Mouse (Mus musculus) limb, embryonic 15.5 days (tissue): ENCODE results near the gene Mrpl24. TPM values are rescaled to one million over a fixed set of nuclear protein-coding genes. Genes with fewer than 3 reads are reported as not detected.
A peak's percentile ranks its signal among the peaks of the same experiment; 100 is the strongest.

Source experiments
- ATAC-seq: fragments of 200-750 bp; cut with Nextera tagmentation; 2 replicates; pipeline ENCODE4 v1.8.0; 2017; ENCODE audit warnings: low read depth, moderate TSS enrichment; ENCODE audit not compliant: insufficient number of reproducible peaks, low FRiP score, low TSS enrichment
- H3K27ac ChIP-seq: fragments of 300-500 bp; sonication (generic); 2 replicates; pipeline ENCODE4 v1.5.1; 2015; ENCODE audit warnings: moderate library complexity, mild to moderate bottlenecking, inconsistent platforms
- H3K27me3 ChIP-seq: fragments of 300-500 bp; sonication (generic); 2 replicates; pipeline ENCODE4 v1.6.1; 2015; ENCODE audit warnings: inconsistent platforms
- H3K36me3 ChIP-seq: fragments of 300-500 bp; sonication (generic); 2 replicates; pipeline ENCODE4 v1.6.1; 2015; ENCODE audit warnings: inconsistent platforms
- H3K4me1 ChIP-seq: fragments of 300-500 bp; sonication (generic); 2 replicates; pipeline ENCODE4 v1.6.1; 2015; ENCODE audit warnings: inconsistent platforms
- H3K4me2 ChIP-seq: fragments of 300-500 bp; sonication (generic); 2 replicates; pipeline ENCODE4 v1.6.1; 2015; ENCODE audit warnings: mild to moderate bottlenecking, inconsistent platforms
- H3K4me3 ChIP-seq: fragments of 300-500 bp; sonication (generic); 2 replicates; pipeline ENCODE4 v1.5.1; 2015; ENCODE audit warnings: mild to moderate bottlenecking, inconsistent platforms
- H3K9ac ChIP-seq: fragments of 300-500 bp; sonication (generic); 2 replicates; pipeline ENCODE4 v1.6.1; 2015; ENCODE audit warnings: inconsistent platforms
- H3K9me3 ChIP-seq: fragments of 300-500 bp; sonication (generic); 2 replicates; pipeline ENCODE4 v1.6.1; 2016; ENCODE audit warnings: inconsistent platforms
- WGBS: fragments of 180-500 bp; shearing (Covaris S2); methylation state at CpG from one replicate; pipeline ENCODE4 v1.1.7; 2015; 5-methylcytosine and 5-hydroxymethylcytosine counted together
- polyA plus RNA-seq: library from polyadenylated mRNA; unstranded; fragments of >200 nt; fragmentation: Nextera tagmentation; extraction: Ambion mirVana; gene quantifications from 2 replicates; pipeline ENCODE4 v1.2.1, GENCODE M21; 2015

Gene Mrpl24
- polyA plus RNA-seq, 1 experiment from 2014 or later: 64.3 TPM

DNA sequence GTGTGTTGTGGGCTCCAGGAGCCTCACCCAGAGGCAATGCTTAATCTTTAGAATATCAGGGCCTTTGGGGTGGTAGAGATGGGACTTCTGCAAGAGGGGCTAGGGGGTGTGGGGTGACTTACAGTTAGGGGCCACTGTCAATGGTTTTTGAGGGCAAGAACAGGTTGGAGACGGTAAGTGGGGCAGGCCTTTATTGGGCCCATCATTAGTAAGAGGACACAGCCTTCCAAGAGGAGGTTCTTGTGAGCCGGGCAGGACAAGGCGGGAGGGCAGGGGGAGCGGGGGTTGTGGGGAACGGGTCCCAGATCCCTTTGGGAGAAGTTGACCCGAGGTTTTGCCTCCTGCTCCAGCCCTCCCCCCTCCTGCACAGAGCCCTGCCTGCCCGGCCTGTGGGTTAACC, 5.8 kb upstream of the Mrpl24 start:
- ATAC-seq: no peak
- H3K9ac ChIP-seq: no peak overlapping the region
- H3K4me2 ChIP-seq: no peak overlapping the region
- peaks cover 48% of the 10 kb centered on the region for H3K36me3 ChIP-seq
- H3K4me3 ChIP-seq: no peak overlapping the region
- no peaks in the 10 kb centered on the region for H3K27me3 ChIP-seq
- H3K27ac ChIP-seq: no peak overlapping the region
- 73% methylated on average over 7 of the region's 7 CpGs for WGBS
- no peaks in the 10 kb centered on the region for H3K9me3 ChIP-seq
- peaks cover 29% of the 10 kb centered on the region for H3K4me1 ChIP-seq

DNA sequence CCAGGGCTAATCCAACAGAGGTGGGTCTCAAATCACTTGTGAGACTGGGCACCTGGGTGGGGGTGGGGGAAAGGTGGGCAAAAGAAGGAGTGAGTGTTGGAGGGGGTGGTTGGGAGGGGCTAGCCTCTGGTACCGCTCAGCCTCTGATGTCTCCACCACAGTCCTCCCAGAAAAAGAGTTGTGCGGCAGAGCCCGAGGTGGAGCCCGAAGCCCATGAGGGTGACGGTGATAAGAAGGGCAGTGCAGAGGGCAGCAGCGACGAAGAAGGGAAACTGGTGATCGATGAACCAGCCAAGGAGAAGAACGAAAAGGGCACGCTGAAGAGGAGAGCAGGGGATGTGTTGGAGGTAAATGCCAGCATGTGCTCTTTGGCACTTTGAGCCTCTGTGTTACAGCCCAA, 5.4 kb upstream of the Mrpl24 start:
- H3K4me3 ChIP-seq: no peak overlapping the region
- no peaks in the 10 kb centered on the region for H3K9me3 ChIP-seq
- WGBS: 94% methylated on average over 10 of the region's 10 CpGs
- H3K27ac ChIP-seq: no peak overlapping the region
- H3K27me3 ChIP-seq: no peaks in the 10 kb centered on the region
- no peak overlapping the region for H3K4me2 ChIP-seq
- H3K4me1 ChIP-seq: peaks cover 27% of the 10 kb centered on the region
- peaks cover 48% of the 10 kb centered on the region for H3K36me3 ChIP-seq
- no peak overlapping the region for H3K9ac ChIP-seq
- no peak for ATAC-seq

DNA sequence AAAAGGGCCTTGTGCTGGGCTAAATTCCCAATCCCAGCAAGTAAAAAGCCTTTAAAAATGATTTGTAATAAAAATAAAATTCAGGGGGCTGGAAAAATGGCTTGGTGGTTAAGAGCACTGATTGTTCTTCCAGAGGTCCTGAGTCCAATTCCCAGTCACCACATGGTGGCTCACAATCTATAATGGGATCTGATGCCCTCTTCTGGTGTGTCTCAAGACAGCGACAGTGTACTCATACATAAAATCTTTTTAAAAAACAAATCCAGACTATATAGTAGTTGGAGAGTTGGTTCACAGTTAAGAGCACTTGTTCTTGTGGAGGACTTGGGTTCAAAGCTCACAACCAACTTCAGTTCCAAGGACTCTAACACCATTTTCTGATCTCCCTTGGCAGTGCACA, 2.3 kb upstream of the Mrpl24 start:
- Histone ChIP-seq H3K4me1 (peaks cover 10% of the 10 kb centered on the region; the same call in 1 of the 2 replicates), H3K36me3 (peaks cover 50% of the 10 kb centered on the region)

DNA sequence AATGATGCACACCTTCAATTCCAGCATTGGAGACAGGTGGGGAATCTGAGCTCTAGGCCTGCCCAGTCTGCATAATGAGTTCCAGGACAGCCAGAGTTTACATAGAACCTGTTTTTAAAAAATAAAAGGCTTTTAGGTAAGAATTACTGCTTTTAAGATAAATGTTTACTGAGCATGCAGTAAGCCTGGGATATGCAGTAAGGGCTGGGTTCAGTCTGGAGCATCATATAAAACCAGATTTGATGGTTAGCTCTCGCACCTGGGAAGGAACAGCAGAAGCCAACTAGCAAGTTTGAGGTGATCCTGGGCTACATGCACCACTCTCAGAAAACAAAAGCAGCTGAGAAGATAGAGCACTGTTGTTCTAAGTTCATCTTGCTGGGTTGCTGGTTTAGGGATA, 755 bp upstream of the Mrpl24 start:
- H3K4me2 ChIP-seq: no peak overlapping the region
- peaks cover 58% of the 10 kb centered on the region for H3K36me3 ChIP-seq
- H3K27ac ChIP-seq: peak overlapping the region; percentile 22; the same call in 1 of the 2 replicates
- no peak overlapping the region for H3K9ac ChIP-seq
- H3K4me1 ChIP-seq: peaks cover 10% of the 10 kb centered on the region; the same call in 1 of the 2 replicates
- 88% methylated on average over 1 of the region's 1 CpGs for WGBS
- no peak overlapping the region for H3K4me3 ChIP-seq
- H3K9me3 ChIP-seq: no peaks in the 10 kb centered on the region
- H3K27me3 ChIP-seq: no peaks in the 10 kb centered on the region
- no peak for ATAC-seq

More for the DNA sequence above, 2.3 kb upstream of the Mrpl24 start:
- no peak overlapping the region for H3K4me3 ChIP-seq
- no peak overlapping the region; the same call in 1 of the 2 replicates for H3K27ac ChIP-seq
- 84% methylated on average over 1 of the region's 1 CpGs for WGBS
- ATAC-seq: no peak
- H3K4me2 ChIP-seq: no peak overlapping the region
- no peak overlapping the region for H3K9ac ChIP-seq
- H3K9me3 ChIP-seq: no peaks in the 10 kb centered on the region
- no peaks in the 10 kb centered on the region for H3K27me3 ChIP-seq

DNA sequence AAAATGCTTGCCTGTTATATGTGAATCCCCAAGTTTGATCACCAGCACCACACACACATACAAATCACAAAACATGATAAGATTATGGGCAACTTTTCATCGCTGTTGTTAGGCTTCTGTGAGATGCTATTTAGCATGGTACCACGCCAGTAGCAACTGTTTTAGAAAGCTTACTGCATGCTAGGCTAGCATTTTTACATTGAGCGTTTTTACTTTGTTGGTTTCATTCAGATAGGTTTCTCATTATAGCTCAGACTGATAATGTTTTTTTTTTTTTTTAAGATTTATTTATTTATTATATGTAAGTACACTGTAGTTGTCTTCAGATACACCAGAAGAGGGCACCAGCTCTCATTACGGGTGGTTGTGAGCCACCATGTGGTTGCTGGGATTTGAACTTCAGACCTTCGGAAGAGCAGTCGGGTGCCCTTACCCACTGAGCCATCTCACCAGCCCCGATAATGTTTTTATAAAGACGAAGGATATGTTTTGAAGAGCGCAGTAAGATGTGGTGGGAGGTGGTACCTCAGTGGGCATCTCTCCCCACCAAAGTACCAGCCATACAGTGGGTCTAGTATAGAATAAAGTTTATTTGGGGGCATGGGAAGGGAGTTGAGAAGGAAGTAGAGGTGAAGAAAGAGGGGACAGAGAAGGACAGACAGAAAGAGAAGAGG, 1.1 kb downstream of the Mrpl24 start:
- 69% methylated on average over 9 of the region's 9 CpGs for WGBS
- Histone ChIP-seq H3K4me2 (peak overlapping the region; percentile 71), H3K9ac (0 out of 2 replicates have a peak overlapping the region, but pooled peaks have one; percentile 76), H3K4me3 (peak overlapping the region; percentile 70), H3K27ac (peak overlapping the region; percentile 89; the same call in 1 of the 2 replicates), H3K36me3 (peaks cover 58% of the 10 kb centered on the region), H3K27me3 (no peaks in the 10 kb centered on the region), H3K9me3 (no peaks in the 10 kb centered on the region), H3K4me1 (peaks cover 10% of the 10 kb centered on the region; the same call in 1 of the 2 replicates)
- no peak for ATAC-seq

DNA sequence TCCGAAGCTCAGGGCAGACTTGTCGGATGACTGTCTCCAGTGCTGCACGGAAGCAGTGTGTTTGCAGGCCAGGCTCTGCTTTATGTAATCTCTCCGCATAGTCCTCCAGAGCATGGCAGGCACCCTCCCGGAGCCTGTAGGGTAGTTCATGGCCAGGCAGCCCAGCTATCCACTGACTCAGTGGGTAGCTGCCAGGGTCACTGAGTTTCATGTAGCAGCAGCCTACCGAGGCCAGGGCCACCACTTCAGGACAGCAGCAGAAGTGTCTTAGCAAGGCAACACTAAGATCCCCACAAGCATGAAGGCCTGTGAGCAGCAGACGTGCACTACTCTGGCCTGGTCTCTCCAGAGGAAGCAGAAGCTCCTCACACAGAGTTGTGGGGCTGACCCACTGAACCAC, 5.7 kb downstream of the Mrpl24 start:
- ATAC-seq: no peak
- no peaks in the 10 kb centered on the region for H3K9me3 ChIP-seq
- H3K4me2 ChIP-seq: no peak overlapping the region
- no peaks in the 10 kb centered on the region for H3K27me3 ChIP-seq
- H3K4me1 ChIP-seq: peaks cover 9% of the 10 kb centered on the region
- WGBS: 87% methylated on average over 7 of the region's 7 CpGs
- no peak overlapping the region for H3K9ac ChIP-seq
- H3K27ac ChIP-seq: no peak overlapping the region
- H3K36me3 ChIP-seq: peaks cover 59% of the 10 kb centered on the region
- H3K4me3 ChIP-seq: no peak overlapping the region

DNA sequence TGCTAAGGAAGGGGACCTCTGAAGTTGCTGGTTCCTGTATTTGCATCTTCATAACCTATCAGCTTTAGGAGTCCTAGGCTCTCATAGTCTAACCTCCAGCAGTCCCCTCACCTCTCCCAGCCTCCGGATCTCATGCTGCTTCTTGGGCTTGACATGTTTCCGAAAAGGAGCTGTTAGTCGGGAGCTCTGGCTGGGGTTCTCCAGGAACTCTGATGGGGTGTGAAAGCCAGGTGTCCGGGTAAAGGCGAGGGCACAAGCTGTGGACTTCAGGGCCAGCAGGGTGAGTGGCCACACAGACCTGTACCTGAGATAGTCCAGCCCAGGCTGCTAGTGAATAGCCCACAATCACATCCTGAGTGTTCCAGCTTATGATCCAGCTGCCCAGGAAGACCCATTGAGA, 8.1 kb downstream of the Mrpl24 start:
- WGBS: 91% methylated on average over 5 of the region's 5 CpGs
- no peak for ATAC-seq
- Histone ChIP-seq H3K9me3 (no peaks in the 10 kb centered on the region), H3K4me2 (no peak overlapping the region), H3K27ac (no peak overlapping the region), H3K27me3 (no peaks in the 10 kb centered on the region), H3K4me1 (peaks cover 21% of the 10 kb centered on the region), H3K4me3 (no peak overlapping the region), H3K36me3 (peaks cover 61% of the 10 kb centered on the region), H3K9ac (no peak overlapping the region)

DNA sequence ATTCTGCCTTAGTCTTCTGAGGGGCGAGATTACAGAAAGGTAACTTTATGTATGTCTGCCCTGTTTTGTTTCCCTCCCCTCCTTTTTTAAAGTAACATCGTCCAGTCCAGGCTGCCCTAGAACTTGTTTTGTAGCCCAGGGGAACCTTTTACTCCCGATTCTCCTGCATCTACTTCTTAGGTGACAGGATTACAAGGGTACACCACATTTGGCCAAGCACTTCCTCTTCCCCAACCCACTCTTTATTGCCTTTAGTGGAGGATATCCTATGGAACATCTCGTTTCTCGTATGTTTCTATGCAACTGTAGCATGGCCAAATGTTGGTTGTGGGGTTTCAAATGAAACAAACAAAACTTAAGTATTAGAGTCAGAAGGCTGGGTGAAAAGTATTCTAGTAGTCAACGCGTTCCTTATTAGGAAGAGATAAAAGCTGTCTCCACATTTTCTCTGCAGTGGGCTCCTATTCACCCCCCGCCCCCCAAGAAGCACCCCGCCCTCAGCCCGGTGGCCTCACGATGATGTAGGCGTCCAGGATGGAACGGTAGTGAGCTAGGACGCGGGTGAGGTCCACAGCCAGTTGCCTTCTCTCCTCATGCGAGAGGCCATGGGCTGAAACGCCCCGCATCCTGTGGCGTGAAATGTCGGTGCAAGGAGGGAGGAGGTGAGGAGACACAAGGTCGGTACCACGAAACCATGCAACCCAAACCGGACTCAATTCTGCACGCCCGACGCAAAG, 10.2 kb downstream of the Mrpl24 start:
- peak; percentile 30 for ATAC-seq
- Histone ChIP-seq H3K36me3 (peaks cover 53% of the 10 kb centered on the region), H3K9ac (peak overlapping the region; percentile 86), H3K4me1 (peaks cover 30% of the 10 kb centered on the region), H3K27me3 (no peaks in the 10 kb centered on the region), H3K4me2 (peak overlapping the region; percentile 69), H3K27ac (peak overlapping the region; percentile 93), H3K4me3 (peak overlapping the region; percentile 94), H3K9me3 (no peaks in the 10 kb centered on the region)
- WGBS: 5% methylated on average over 26 of the region's 26 CpGs

DNA sequence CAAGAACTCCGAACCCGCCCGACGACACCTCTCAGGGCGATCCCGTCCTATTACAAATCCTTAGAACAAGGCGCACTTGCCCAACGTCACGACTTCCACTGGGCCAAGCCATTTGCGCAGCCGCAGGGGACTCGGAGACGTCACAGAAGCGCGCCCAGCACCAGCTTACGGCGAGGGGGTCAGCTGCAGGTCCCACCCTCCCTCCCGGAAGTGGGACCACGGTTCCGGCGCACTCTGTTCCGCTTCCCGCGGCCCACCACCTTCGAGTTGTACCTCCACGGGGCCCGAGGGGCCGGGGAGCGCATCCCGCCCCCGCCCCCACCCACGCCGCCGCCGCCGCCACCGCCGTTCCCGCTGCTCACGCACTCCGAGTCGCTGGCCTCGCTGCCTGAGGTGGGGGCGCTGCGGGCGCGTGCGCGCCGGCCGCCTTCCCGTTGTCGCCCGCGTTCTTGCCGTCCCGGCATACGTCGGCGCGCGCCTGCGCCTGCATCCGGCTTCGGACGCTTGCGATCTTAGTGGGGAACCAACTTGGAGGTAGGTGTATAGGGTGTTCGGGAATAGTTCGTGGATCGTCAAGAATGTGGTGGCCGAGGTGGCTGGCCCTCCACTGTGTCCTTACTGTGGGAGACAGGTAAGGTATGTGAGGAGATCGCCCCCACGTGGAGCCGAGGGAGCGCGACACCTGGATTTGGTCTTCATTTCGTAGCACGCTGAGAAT, 10.9 kb downstream of the Mrpl24 start, which contains the start of the genes Isg20l2 and Rrnad1:
TSS of gene Isg20l2 (plus strand) at position 237 of the 718 bp plus-strand sequence.
TSS of gene Rrnad1 (minus strand) at position 640 of the 718 bp plus-strand sequence.
- ATAC-seq: peak; percentile 97
- H3K9ac ChIP-seq: peak within 1 kb of the TSS; percentile 86
- under 1% methylated on average over 66 of the region's 78 CpGs for WGBS
- H3K36me3 ChIP-seq: peaks cover 52% of the 10 kb centered on the region
- H3K27me3 ChIP-seq: no peaks in the 10 kb centered on the region
- H3K9me3 ChIP-seq: no peaks in the 10 kb centered on the region
- peak within 1 kb of the TSS; percentile 69 for H3K4me2 ChIP-seq
- peaks cover 32% of the 10 kb centered on the region for H3K4me1 ChIP-seq
- peak within 1 kb of the TSS; percentile 93 for H3K27ac ChIP-seq
- peak within 1 kb of the TSS; percentile 94 for H3K4me3 ChIP-seq

DNA sequence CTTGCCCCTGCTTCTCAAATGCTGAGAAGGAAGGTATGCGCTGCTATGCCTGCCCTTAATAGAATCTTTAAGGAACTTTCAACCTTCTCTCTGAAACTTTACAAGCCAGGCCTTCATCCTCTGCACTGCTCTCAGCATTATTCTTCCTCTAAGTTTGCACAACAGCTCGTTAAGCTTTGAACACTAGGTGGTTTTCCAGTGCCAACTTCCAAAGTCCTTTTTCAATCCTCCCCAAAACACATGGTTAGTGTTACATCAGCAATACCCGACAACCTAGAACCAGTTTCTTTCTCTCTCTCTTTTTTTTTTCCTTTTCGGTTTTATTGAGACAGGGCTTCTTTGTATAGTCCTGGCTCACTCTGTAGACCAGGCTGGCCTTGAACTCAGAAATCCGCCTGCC, 14.7 kb downstream of the Mrpl24 start:
- Histone ChIP-seq H3K4me1 (peaks cover 42% of the 10 kb centered on the region), H3K9ac (no peak overlapping the region), H3K4me2 (no peak overlapping the region), H3K4me3 (no peak overlapping the region), H3K36me3 (peaks cover 57% of the 10 kb centered on the region), H3K27ac (no peak overlapping the region), H3K9me3 (no peaks in the 10 kb centered on the region), H3K27me3 (no peaks in the 10 kb centered on the region)
- no peak for ATAC-seq
- WGBS: 74% methylated on average over 5 of the region's 5 CpGs

DNA sequence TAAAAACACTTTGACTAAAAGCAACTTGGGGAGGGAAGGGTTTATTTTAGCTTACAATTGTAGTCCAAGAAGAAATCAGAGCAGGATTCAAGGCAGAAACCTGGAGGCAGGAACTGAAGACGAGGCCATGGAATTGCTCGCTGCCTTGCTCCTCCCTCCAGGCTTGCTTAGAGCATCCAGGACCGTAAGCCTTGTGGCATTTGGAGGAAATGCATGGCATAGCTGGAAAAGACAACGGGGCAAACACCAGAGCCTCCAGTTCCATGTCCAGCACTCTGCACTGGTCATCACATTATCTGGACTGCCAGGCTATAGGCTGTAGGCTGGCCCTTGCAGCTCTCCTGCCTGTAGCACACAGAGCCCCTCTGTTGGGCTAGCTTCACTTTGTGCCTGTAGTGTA, 15.2 kb downstream of the Mrpl24 start:
- no peak for ATAC-seq
- Histone ChIP-seq H3K9me3 (no peaks in the 10 kb centered on the region), H3K4me3 (no peak overlapping the region), H3K4me1 (peaks cover 37% of the 10 kb centered on the region), H3K27me3 (no peaks in the 10 kb centered on the region), H3K36me3 (peaks cover 61% of the 10 kb centered on the region), H3K9ac (no peak overlapping the region), H3K4me2 (no peak overlapping the region), H3K27ac (no peak overlapping the region)
- WGBS: 65% methylated on average over 4 of the region's 4 CpGs
